Mouse (Mus musculus): ENCODE results near the gene Ppt2. TPM values are rescaled to one million over a fixed set of nuclear protein-coding genes. Genes with fewer than 3 reads are reported as not detected.

Ppt2 gene
- total and polyA plus RNA-seq, 2 experiments from 2014 or later: 20.2 to 27.2 TPM

DNA sequence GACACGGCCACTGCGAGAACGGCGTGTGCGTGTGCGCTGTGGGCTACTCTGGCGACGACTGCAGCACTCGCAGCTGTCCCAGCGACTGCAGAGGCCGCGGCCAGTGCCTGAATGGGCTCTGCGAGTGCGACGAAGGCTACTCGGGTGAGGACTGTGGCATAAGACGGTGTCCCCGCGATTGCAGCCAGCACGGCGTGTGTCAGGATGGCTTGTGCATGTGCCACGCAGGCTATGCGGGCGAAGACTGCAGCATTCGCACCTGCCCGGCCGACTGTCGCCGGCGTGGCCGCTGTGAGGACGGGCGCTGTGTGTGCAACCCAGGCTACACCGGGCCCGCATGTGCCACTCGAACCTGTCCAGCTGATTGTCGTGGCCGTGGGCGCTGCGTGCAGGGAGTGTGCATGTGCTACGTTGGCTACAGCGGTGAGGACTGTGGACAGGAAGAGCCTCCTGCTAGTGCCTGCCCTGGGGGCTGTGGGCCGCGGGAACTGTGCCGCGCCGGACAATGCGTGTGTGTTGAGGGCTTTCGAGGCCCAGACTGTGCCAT, 44.0 kb upstream of the Ppt2 start:
- Histone ChIP-seq H3K36me3 (ENCODE audit: insufficient read depth) (no peaks in the 10 kb centered on the region), H3K4me1 (ENCODE audit: insufficient read depth) (peaks cover 4% of the 10 kb centered on the region; the same call in 1 of the 2 replicates), H3K9ac (no peak overlapping the region), H3K4me2 (ENCODE audit: low read depth) (peak overlapping the region; percentile 54), H3K4me3 (ENCODE audit: low read depth, low read length) (peak overlapping the region; percentile 30), H3K9me3 (ENCODE audit: low read length) (no peaks in the 10 kb centered on the region), H3K27ac (ENCODE audit: low read depth, low read length) (no peak overlapping the region), H3K27me3 (ENCODE audit: insufficient read depth, low read length) (peaks cover 44% of the 10 kb centered on the region)
- ATAC-seq (peak; percentile 24; the same call in 1 of the 2 replicates), DNase-seq (no peak)
- TF ChIP-seq CTCF (IDR thresholded peaks at IDR 0.05; ENCODE audit: low read depth): no peak
- WGBS: 34% methylated on average over 49 of the region's 49 CpGs

DNA sequence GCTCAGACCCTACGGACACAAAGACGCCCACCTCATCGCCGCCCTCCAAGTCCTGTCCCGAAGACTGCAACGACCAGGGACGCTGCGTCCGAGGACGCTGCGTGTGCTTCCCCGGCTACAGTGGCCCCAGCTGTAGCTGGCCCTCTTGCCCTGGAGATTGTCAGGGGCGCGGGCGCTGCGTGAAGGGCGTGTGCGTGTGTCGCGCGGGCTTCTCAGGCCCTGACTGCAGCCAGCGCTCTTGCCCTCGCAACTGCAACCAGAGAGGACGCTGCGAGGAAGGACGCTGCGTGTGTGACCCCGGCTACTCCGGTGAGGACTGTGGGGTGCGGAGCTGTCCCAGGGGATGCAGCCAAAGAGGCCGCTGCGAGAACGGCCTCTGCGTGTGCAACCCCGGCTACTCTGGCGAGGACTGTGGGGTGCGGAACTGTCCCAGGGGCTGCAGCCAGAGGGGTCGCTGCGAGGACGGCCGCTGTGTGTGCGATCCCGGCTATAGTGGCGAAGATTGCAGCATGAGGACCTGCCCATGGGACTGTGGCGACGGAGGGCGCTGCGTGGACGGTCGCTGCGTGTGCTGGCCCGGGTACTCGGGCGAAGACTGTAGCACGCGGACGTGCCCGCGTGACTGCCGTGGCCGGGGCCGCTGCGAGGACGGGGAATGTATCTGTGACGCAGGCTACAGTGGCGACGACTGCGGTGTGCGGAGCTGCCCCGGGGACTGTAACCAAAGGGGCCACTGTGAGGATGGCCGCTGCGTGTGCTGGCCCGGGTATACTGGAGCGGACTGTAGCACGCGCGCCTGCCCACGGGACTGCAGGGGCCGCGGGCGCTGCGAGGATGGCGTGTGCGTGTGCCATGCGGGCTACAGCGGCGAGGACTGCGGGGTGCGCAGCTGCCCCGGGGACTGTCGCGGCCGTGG, 43.1 kb upstream of the Ppt2 start:
- H3K4me2 ChIP-seq (ENCODE audit: low read depth): peak overlapping the region; percentile 54
- DNase-seq (no peak), ATAC-seq (peak; percentile 50)
- peak; percentile 37; the same call in 1 of the 2 replicates for TF ChIP-seq CTCF (IDR thresholded peaks at IDR 0.05; ENCODE audit: low read depth)
- peak overlapping the region; percentile 30 for H3K4me3 ChIP-seq (ENCODE audit: low read depth, low read length)
- no peaks in the 10 kb centered on the region for H3K36me3 ChIP-seq (ENCODE audit: insufficient read depth)
- H3K4me1 ChIP-seq (ENCODE audit: insufficient read depth): peaks cover 4% of the 10 kb centered on the region; the same call in 1 of the 2 replicates
- no peak overlapping the region for H3K27ac ChIP-seq (ENCODE audit: low read depth, low read length)
- WGBS: 10% methylated on average over 89 of the region's 93 CpGs
- peaks cover 44% of the 10 kb centered on the region for H3K27me3 ChIP-seq (ENCODE audit: insufficient read depth, low read length)
- H3K9ac ChIP-seq: peak overlapping the region; percentile 36
- H3K9me3 ChIP-seq (ENCODE audit: low read length): no peaks in the 10 kb centered on the region

- Histone ChIP-seq H3K36me3 (ENCODE audit: insufficient read depth) (no peaks in the 10 kb centered on the region), H3K9ac (peak within 1 kb of the TSS; percentile 36; the same call in 1 of the 2 replicates), H3K4me2 (ENCODE audit: low read depth) (peak within 1 kb of the TSS; percentile 54), H3K4me1 (ENCODE audit: insufficient read depth) (peaks cover 4% of the 10 kb centered on the region; the same call in 1 of the 2 replicates), H3K27ac (ENCODE audit: low read depth, low read length) (no peak within 1 kb of the TSS), H3K4me3 (ENCODE audit: low read depth, low read length) (peak within 1 kb of the TSS; percentile 30), H3K9me3 (ENCODE audit: low read length) (no peaks in the 10 kb centered on the region), H3K27me3 (ENCODE audit: insufficient read depth, low read length) (peaks cover 44% of the 10 kb centered on the region)
- 55% methylated on average over 7 of the region's 7 CpGs for WGBS
- ATAC-seq (no peak), DNase-seq (no peak)
- TF ChIP-seq CTCF (IDR thresholded peaks at IDR 0.05; ENCODE audit: low read depth): no peak
Observed at GRCm38 (mm10) chr17:34670235-34670634, 41.9 kb upstream of the Ppt2 start, which contains the start of gene Tnxb. Gene Tnxb (plus strand): TSS chr17:34670535.

GRCm38 (mm10) chr17:34664472-34664871, 36.2 kb upstream of the Ppt2 start:
- no peak for ATAC-seq
- Histone ChIP-seq H3K9ac (no peak overlapping the region), H3K9me3 (ENCODE audit: low read length) (no peaks in the 10 kb centered on the region), H3K4me3 (ENCODE audit: low read depth, low read length) (no peak overlapping the region), H3K36me3 (ENCODE audit: insufficient read depth) (no peaks in the 10 kb centered on the region), H3K27ac (ENCODE audit: low read depth, low read length) (no peak overlapping the region), H3K4me2 (ENCODE audit: low read depth) (no peak overlapping the region), H3K4me1 (ENCODE audit: insufficient read depth) (no peaks in the 10 kb centered on the region), H3K27me3 (ENCODE audit: insufficient read depth, low read length) (peaks cover 4% of the 10 kb centered on the region; the same call in 1 of the 2 replicates)
- no peak for TF ChIP-seq CTCF (IDR thresholded peaks at IDR 0.05; ENCODE audit: low read depth)
- no peak for DNase-seq
- WGBS: 77% methylated on average over 7 of the region's 7 CpGs

DNA sequence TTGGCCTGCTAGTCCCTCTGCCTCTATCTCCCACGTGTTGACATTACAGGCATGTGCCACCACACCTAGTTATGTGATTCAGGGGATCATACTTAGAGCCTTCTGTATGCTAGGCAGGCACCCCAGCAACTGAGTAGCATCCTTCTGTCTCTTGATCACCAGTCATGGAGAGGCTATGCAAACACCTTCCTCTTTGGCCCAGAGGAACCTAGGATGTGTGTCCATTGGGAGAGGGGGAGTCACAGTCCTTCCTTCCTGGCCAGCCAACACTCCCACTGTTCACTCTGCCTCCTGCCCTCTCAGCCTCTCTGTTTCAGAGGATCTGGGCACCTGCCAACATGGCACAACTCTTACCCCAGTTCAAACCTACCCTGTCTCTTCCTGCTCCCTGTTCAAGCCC, 35.2 kb upstream of the Ppt2 start:
- 60% methylated on average over 1 of the region's 1 CpGs for WGBS
- no peaks in the 10 kb centered on the region for H3K9me3 ChIP-seq (ENCODE audit: low read length)

DNA sequence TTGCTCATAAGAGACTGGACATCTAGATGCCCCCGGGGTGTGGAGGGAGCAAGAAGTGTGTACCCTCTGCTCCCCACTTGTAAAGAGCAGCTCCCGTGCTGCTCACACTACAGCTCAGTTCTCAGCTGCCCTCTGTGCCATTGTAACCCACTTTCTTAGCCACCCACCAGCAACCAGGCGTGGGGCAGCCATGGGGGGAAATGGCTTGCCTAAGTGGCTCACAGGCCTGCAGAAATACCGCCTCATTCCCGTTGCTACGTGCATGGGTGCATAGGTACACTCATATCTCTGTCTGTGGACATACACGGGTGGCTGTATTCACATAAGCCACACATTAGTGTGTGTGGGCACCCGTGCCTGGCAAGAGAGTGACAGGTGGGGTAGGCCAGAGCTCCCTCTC, 34.7 kb upstream of the Ppt2 start:
- Histone ChIP-seq H3K9ac (no peak overlapping the region), H3K27ac (ENCODE audit: low read depth, low read length) (no peak overlapping the region), H3K4me2 (ENCODE audit: low read depth) (no peak overlapping the region), H3K9me3 (ENCODE audit: low read length) (no peaks in the 10 kb centered on the region), H3K27me3 (ENCODE audit: insufficient read depth, low read length) (peaks cover 4% of the 10 kb centered on the region; the same call in 1 of the 2 replicates), H3K4me1 (ENCODE audit: insufficient read depth) (no peaks in the 10 kb centered on the region), H3K4me3 (ENCODE audit: low read depth, low read length) (no peak overlapping the region), H3K36me3 (ENCODE audit: insufficient read depth) (no peaks in the 10 kb centered on the region)
- no peak for ATAC-seq
- no peak for DNase-seq
- 82% methylated on average over 8 of the region's 8 CpGs for WGBS
- no peak for TF ChIP-seq CTCF (IDR thresholded peaks at IDR 0.05; ENCODE audit: low read depth)

More for the DNA sequence above, 35.2 kb upstream of the Ppt2 start:
- Histone ChIP-seq H3K36me3 (ENCODE audit: insufficient read depth) (no peaks in the 10 kb centered on the region), H3K9ac (no peak overlapping the region), H3K4me2 (ENCODE audit: low read depth) (no peak overlapping the region), H3K27ac (ENCODE audit: low read depth, low read length) (no peak overlapping the region), H3K4me3 (ENCODE audit: low read depth, low read length) (no peak overlapping the region), H3K4me1 (ENCODE audit: insufficient read depth) (no peaks in the 10 kb centered on the region), H3K27me3 (ENCODE audit: insufficient read depth, low read length) (peaks cover 4% of the 10 kb centered on the region; the same call in 1 of the 2 replicates)
- no peak for TF ChIP-seq CTCF (IDR thresholded peaks at IDR 0.05; ENCODE audit: low read depth)
- ATAC-seq (no peak), DNase-seq (no peak)

DNA sequence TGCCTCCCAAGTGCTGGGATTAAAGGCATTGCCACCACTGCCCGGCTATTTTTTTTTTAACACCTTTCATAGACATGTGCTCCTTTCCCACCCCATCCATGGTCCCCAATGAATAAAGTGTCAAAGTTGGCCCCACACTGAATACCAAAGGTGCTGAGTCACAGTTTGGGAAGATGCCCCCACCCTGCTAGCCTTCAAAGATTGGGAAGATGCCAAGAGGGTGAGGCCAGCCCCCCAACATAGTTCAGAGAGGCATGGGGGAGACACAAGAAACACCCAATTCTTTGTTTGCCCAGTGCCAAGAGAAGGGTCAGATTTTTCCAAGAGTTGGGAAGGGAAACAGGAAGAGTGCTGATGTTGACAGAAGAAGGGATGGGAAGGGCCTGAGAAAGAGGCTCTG, 34.2 kb upstream of the Ppt2 start:
- peaks cover 4% of the 10 kb centered on the region; the same call in 1 of the 2 replicates for H3K27me3 ChIP-seq (ENCODE audit: insufficient read depth, low read length)
- WGBS: 73% methylated on average over 1 of the region's 1 CpGs
- H3K4me2 ChIP-seq (ENCODE audit: low read depth): no peak overlapping the region
- ATAC-seq (no peak), DNase-seq (no peak)
- H3K36me3 ChIP-seq (ENCODE audit: insufficient read depth): no peaks in the 10 kb centered on the region
- H3K4me3 ChIP-seq (ENCODE audit: low read depth, low read length): no peak overlapping the region
- TF ChIP-seq CTCF (IDR thresholded peaks at IDR 0.05; ENCODE audit: low read depth): no peak
- no peaks in the 10 kb centered on the region for H3K9me3 ChIP-seq (ENCODE audit: low read length)
- no peak overlapping the region for H3K9ac ChIP-seq
- H3K4me1 ChIP-seq (ENCODE audit: insufficient read depth): no peaks in the 10 kb centered on the region
- H3K27ac ChIP-seq (ENCODE audit: low read depth, low read length): no peak overlapping the region
